Mouse (Mus musculus): ENCODE measurements around the gene S100a4. TPM values are rescaled to one million over a fixed set of nuclear protein-coding genes. Genes with fewer than 3 reads are reported as not detected.

S100a4 gene
- total RNA-seq, 2 experiments from 2014 or later = 36.9 to 37.4 TPM

- no peak for ATAC-seq (replicated peaks; ENCODE audit: low FRiP score, poor library complexity, severe bottlenecking)
These were observed 5.8 kb upstream of the S100a4 start for GRCm38 (mm10) chr3:90597736-90598135.

GRCm38 (mm10) chr3:90598212-90598611 lies 5.4 kb upstream of the S100a4 start:
- ATAC-seq (replicated peaks; ENCODE audit: low FRiP score, poor library complexity, severe bottlenecking) = no peak

- ATAC-seq (replicated peaks; ENCODE audit: low FRiP score, poor library complexity, severe bottlenecking) = no peak
These were observed 4.2 kb upstream of the S100a4 start for GRCm38 (mm10) chr3:90599401-90599800.

GRCm38 (mm10) chr3:90600036-90600435 lies 3.5 kb upstream of the S100a4 start:
- ATAC-seq (replicated peaks; ENCODE audit: low FRiP score, poor library complexity, severe bottlenecking) = no peak

GRCm38 (mm10) chr3:90600458-90601195 lies 2.9 kb upstream of the S100a4 start:
- ATAC-seq (replicated peaks; ENCODE audit: low FRiP score, poor library complexity, severe bottlenecking) = no peak

- ATAC-seq (replicated peaks; ENCODE audit: low FRiP score, poor library complexity, severe bottlenecking) = no peak
These were observed 2.0 kb upstream of the S100a4 start, which contains the start of gene Gm42674 for GRCm38 (mm10) chr3:90601486-90602110. TSS of gene Gm42674 (plus strand) at chr3:90601904.

- ATAC-seq (replicated peaks; ENCODE audit: low FRiP score, poor library complexity, severe bottlenecking) = no peak
These were observed 845 bp downstream of the S100a4 start for GRCm38 (mm10) chr3:90604416-90604815.

GRCm38 (mm10) chr3:90605049-90605448 lies 1.5 kb downstream of the S100a4 start:
- ATAC-seq (replicated peaks; ENCODE audit: low FRiP score, poor library complexity, severe bottlenecking) = no peak

- ATAC-seq (replicated peaks; ENCODE audit: low FRiP score, poor library complexity, severe bottlenecking) = no peak
These were observed 2.2 kb downstream of the S100a4 start for GRCm38 (mm10) chr3:90605736-90606135.

GRCm38 (mm10) chr3:90606185-90606584 lies 2.6 kb downstream of the S100a4 start:
- ATAC-seq (replicated peaks; ENCODE audit: low FRiP score, poor library complexity, severe bottlenecking) = no peak

GRCm38 (mm10) chr3:90607361-90607760 lies 3.8 kb downstream of the S100a4 start:
- no peak for ATAC-seq (replicated peaks; ENCODE audit: low FRiP score, poor library complexity, severe bottlenecking)

- ATAC-seq (replicated peaks; ENCODE audit: low FRiP score, poor library complexity, severe bottlenecking) = no peak
These were observed 4.7 kb downstream of the S100a4 start, which contains the start of gene S100a5 for GRCm38 (mm10) chr3:90608223-90608622. TSS of gene S100a5 (plus strand) at chr3:90608523.

GRCm38 (mm10) chr3:90609102-90609501 lies 5.5 kb downstream of the S100a4 start:
- no peak for ATAC-seq (replicated peaks; ENCODE audit: low FRiP score, poor library complexity, severe bottlenecking)

GRCm38 (mm10) chr3:90611494-90611893 lies 7.9 kb downstream of the S100a4 start:
- no peak for ATAC-seq (replicated peaks; ENCODE audit: low FRiP score, poor library complexity, severe bottlenecking)

GRCm38 (mm10) chr3:90612061-90612460 lies 8.5 kb downstream of the S100a4 start:
- ATAC-seq (replicated peaks; ENCODE audit: low FRiP score, poor library complexity, severe bottlenecking) = no peak

GRCm38 (mm10) chr3:90612728-90613291 lies 9.2 kb downstream of the S100a4 start, which contains the start of gene S100a6:
TSS of gene S100a6 (plus strand) at chr3:90612882.
- ATAC-seq (replicated peaks; ENCODE audit: low FRiP score, poor library complexity, severe bottlenecking) = no peak

GRCm38 (mm10) chr3:90613461-90614147 lies 10.0 kb downstream of the S100a4 start:
- no peak for ATAC-seq (replicated peaks; ENCODE audit: low FRiP score, poor library complexity, severe bottlenecking)

- no peak for ATAC-seq (replicated peaks; ENCODE audit: low FRiP score, poor library complexity, severe bottlenecking)
These were observed 10.6 kb downstream of the S100a4 start for GRCm38 (mm10) chr3:90614148-90614530.

- ATAC-seq (replicated peaks; ENCODE audit: low FRiP score, poor library complexity, severe bottlenecking) = no peak
These were observed 11.2 kb downstream of the S100a4 start for GRCm38 (mm10) chr3:90614611-90615251.

- no peak for ATAC-seq (replicated peaks; ENCODE audit: low FRiP score, poor library complexity, severe bottlenecking)
These were observed 11.8 kb downstream of the S100a4 start for GRCm38 (mm10) chr3:90615415-90615814.

Data from erythroid progenitor cell, adult 5-6 weeks (primary cell).